Mouse (Mus musculus) ES-Bruce4 (cell line): ENCODE data around the gene Svs1. TPM values are rescaled to one million over a fixed set of nuclear protein-coding genes. Genes with fewer than 3 reads are reported as not detected.

ENCODE experiments used
- H3K27ac ChIP-seq: 2 replicates; pipeline ENCODE4 v1.5.1; 2012; ENCODE audit warnings: low read length, inconsistent platforms; ENCODE audit not compliant: insufficient read depth
- H3K27me3 ChIP-seq: 2 replicates; pipeline ENCODE4 v1.6.1; 2012; ENCODE audit warnings: mild to moderate bottlenecking, low read length, inconsistent platforms; ENCODE audit not compliant: control insufficient read depth, poor library complexity, insufficient read depth, severe bottlenecking
- H3K36me3 ChIP-seq: 2 replicates; pipeline ENCODE4 v1.6.1; 2012; ENCODE audit warnings: inconsistent platforms, mild to moderate bottlenecking, low read length, moderate library complexity; ENCODE audit not compliant: control insufficient read depth, poor library complexity, insufficient read depth, severe bottlenecking
- H3K4me1 ChIP-seq: one replicate; pipeline ENCODE4 v1.8.1; 2011; ENCODE audit warnings: low read length; ENCODE audit not compliant: control insufficient read depth, insufficient read depth
- H3K4me3 ChIP-seq: 2 replicates; pipeline ENCODE4 v1.5.1; 2011; ENCODE audit warnings: low read depth, mild to moderate bottlenecking, low read length
- H3K9ac ChIP-seq: 2 replicates; pipeline ENCODE4 v1.6.1; 2012; ENCODE audit warnings: low read depth, mild to moderate bottlenecking, inconsistent platforms; ENCODE audit not compliant: poor library complexity, severe bottlenecking
- H3K9me3 ChIP-seq: replicated peaks from 2 replicates; pipeline ENCODE4 v1.6.1; 2012; ENCODE audit warnings: mild to moderate bottlenecking, low read length, inconsistent platforms; ENCODE audit not compliant: control insufficient read depth, poor library complexity, insufficient read depth, severe bottlenecking
- CTCF ChIP-seq: IDR thresholded peaks from one replicate; pipeline ENCODE4 v1.8.1; 2011; ENCODE audit warnings: low read depth, low read length
- EP300 ChIP-seq: IDR thresholded peaks from 2 replicates; pipeline ENCODE4 v1.6.1; 2011; ENCODE audit warnings: low read depth, low read length; ENCODE audit not compliant: insufficient read depth
- POLR2A ChIP-seq: IDR thresholded peaks from one replicate; pipeline ENCODE4 v1.8.1; 2011; ENCODE audit warnings: low read length; ENCODE audit not compliant: insufficient read depth
- polyA plus RNA-seq: library from polyadenylated mRNA; stranded (reverse); fragments of >200 nt; gene quantifications from 2 replicates; pipeline ENCODE4 v1.2.4, GENCODE M21; 2011; ENCODE audit warnings: low read depth; ENCODE audit not compliant: missing spikeins, insufficient read depth, insufficient read length

The Svs1 gene
- polyA plus RNA-seq, 1 experiment = not detected

GRCm38 (mm10) chr6:49003381-49003780, 16.7 kb downstream of the Svs1 start:
- H3K4me1 ChIP-seq = no peaks in the 10 kb centered on the region
- no peaks in the 10 kb centered on the region for H3K36me3 ChIP-seq
- H3K4me3 ChIP-seq = no peak overlapping the region
- no peaks in the 10 kb centered on the region for H3K27me3 ChIP-seq
- H3K27ac ChIP-seq = no peak overlapping the region
- H3K9me3 ChIP-seq = no peaks in the 10 kb centered on the region
- no peak overlapping the region for H3K9ac ChIP-seq
- TF ChIP-seq CTCF = peak; percentile 28
- TF ChIP-seq EP300 = no peak

- TF ChIP-seq EP300 (no peak), POLR2A (no peak), CTCF (peak; percentile 97)
- peaks cover 5% of the 10 kb centered on the region; the same call in 1 of the 2 replicates for H3K9me3 ChIP-seq
- H3K36me3 ChIP-seq = no peaks in the 10 kb centered on the region
- no peak overlapping the region for H3K27ac ChIP-seq
- H3K4me1 ChIP-seq = peaks cover 2% of the 10 kb centered on the region
- H3K4me3 ChIP-seq = peak overlapping the region; percentile 56
- H3K27me3 ChIP-seq = no peaks in the 10 kb centered on the region
- no peak overlapping the region for H3K9ac ChIP-seq
Measured at GRCm38 (mm10) chr6:49007981-49008380, 21.3 kb downstream of the Svs1 start.

- Histone ChIP-seq H3K9ac (no peak overlapping the region), H3K36me3 (no peaks in the 10 kb centered on the region), H3K9me3 (peaks cover 5% of the 10 kb centered on the region; the same call in 1 of the 2 replicates), H3K27ac (0 out of 2 replicates have a peak overlapping the region, but pooled peaks have one; percentile 8), H3K4me1 (peaks cover 2% of the 10 kb centered on the region), H3K4me3 (peak overlapping the region; percentile 56), H3K27me3 (no peaks in the 10 kb centered on the region)
- TF ChIP-seq POLR2A (no peak), CTCF (no peak), EP300 (no peak)
Measured at GRCm38 (mm10) chr6:49008420-49009160, 21.9 kb downstream of the Svs1 start.

- no peaks in the 10 kb centered on the region for H3K36me3 ChIP-seq
- no peaks in the 10 kb centered on the region for H3K27me3 ChIP-seq
- TF ChIP-seq EP300 (no peak), CTCF (no peak), POLR2A (no peak)
- peak overlapping the region; percentile 56; the same call in 1 of the 2 replicates for H3K4me3 ChIP-seq
- no peak overlapping the region for H3K9ac ChIP-seq
- H3K4me1 ChIP-seq = peaks cover 2% of the 10 kb centered on the region
- peak overlapping the region; percentile 8; the same call in 1 of the 2 replicates for H3K27ac ChIP-seq
- peaks cover 5% of the 10 kb centered on the region; the same call in 1 of the 2 replicates for H3K9me3 ChIP-seq
Measured at GRCm38 (mm10) chr6:49009161-49009555, 22.5 kb downstream of the Svs1 start.

- TF ChIP-seq POLR2A = no peak
- no peak for TF ChIP-seq EP300
- no peak for TF ChIP-seq CTCF
Measured at GRCm38 (mm10) chr6:49009665-49010064, 23.0 kb downstream of the Svs1 start.

GRCm38 (mm10) chr6:49011191-49011590, 24.5 kb downstream of the Svs1 start:
- TF ChIP-seq EP300 (no peak), CTCF (no peak), POLR2A (no peak)
- Histone ChIP-seq H3K4me3 (no peak overlapping the region), H3K36me3 (no peaks in the 10 kb centered on the region)

More at GRCm38 (mm10) chr6:49009665-49010064, 23.0 kb downstream of the Svs1 start:
- Histone ChIP-seq H3K36me3 (no peaks in the 10 kb centered on the region), H3K9me3 (peaks cover 5% of the 10 kb centered on the region; the same call in 1 of the 2 replicates), H3K9ac (no peak overlapping the region), H3K4me1 (peaks cover 2% of the 10 kb centered on the region), H3K27me3 (no peaks in the 10 kb centered on the region), H3K27ac (no peak overlapping the region), H3K4me3 (no peak overlapping the region)

More at GRCm38 (mm10) chr6:49011191-49011590, 24.5 kb downstream of the Svs1 start:
- Histone ChIP-seq H3K27ac (no peak overlapping the region), H3K4me1 (peaks cover 2% of the 10 kb centered on the region), H3K27me3 (no peaks in the 10 kb centered on the region), H3K9ac (no peak overlapping the region), H3K9me3 (peaks cover 5% of the 10 kb centered on the region; the same call in 1 of the 2 replicates)
